Mouse (Mus musculus) frontal cortex, postnatal 36 days (tissue): Measurements from ENCODE around the gene Arhgap20.

Experiments
- DNase-seq, 2 experiments: peaks; one replicate each; pipeline ENCODE4 v3.0.0; 2022; ENCODE audit warnings: low spot score in 2 of 2

The Arhgap20 gene

GRCm38 (mm10) chr9:51764921-51765416, at the start of gene Arhgap20:
Gene Arhgap20, plus strand, starts transcription at chr9:51765337.
- peak; percentile 89 to 93 for DNase-seq

- peak in 1 of 2 experiments; percentile 54 for DNase-seq
These were observed 46.3 kb upstream of the Arhgap20 start for GRCm38 (mm10) chr9:51718793-51719192.

GRCm38 (mm10) chr9:51727960-51728359, 37.2 kb upstream of the Arhgap20 start:
- peak in 1 of 2 experiments; percentile 1 for DNase-seq

- peak in 1 of 2 experiments; percentile 7 for DNase-seq
These were observed 29.7 kb upstream of the Arhgap20 start for GRCm38 (mm10) chr9:51735180-51736034.

- peak in 1 of 2 experiments; percentile 10 for DNase-seq
These were observed 28.3 kb upstream of the Arhgap20 start for GRCm38 (mm10) chr9:51736750-51737368.

GRCm38 (mm10) chr9:51738349-51738748, 26.8 kb upstream of the Arhgap20 start:
- no peak for DNase-seq

GRCm38 (mm10) chr9:51739826-51740225, 25.3 kb upstream of the Arhgap20 start:
- no peak for DNase-seq

GRCm38 (mm10) chr9:51750144-51750543, 15.0 kb upstream of the Arhgap20 start:
- DNase-seq = no peak

- DNase-seq = no peak
These were observed 4.1 kb upstream of the Arhgap20 start for GRCm38 (mm10) chr9:51761003-51761402.

GRCm38 (mm10) chr9:51764041-51764875, 879 bp upstream of the Arhgap20 start:
- peak in 1 of 2 experiments; percentile 54 for DNase-seq

GRCm38 (mm10) chr9:51765417-51766174, 459 bp downstream of the Arhgap20 start:
- DNase-seq = peak; percentile 58 to 64

- peak in 1 of 2 experiments; percentile 49 for DNase-seq
These were observed 1.3 kb downstream of the Arhgap20 start for GRCm38 (mm10) chr9:51766175-51767062.

- no peak for DNase-seq
These were observed 9.1 kb downstream of the Arhgap20 start for GRCm38 (mm10) chr9:51774201-51774600.

GRCm38 (mm10) chr9:51776459-51776858, 11.3 kb downstream of the Arhgap20 start:
- no peak for DNase-seq

- DNase-seq = no peak
These were observed 12.0 kb downstream of the Arhgap20 start for GRCm38 (mm10) chr9:51777180-51777579.

GRCm38 (mm10) chr9:51779232-51779631, 14.1 kb downstream of the Arhgap20 start:
- no peak for DNase-seq

- DNase-seq = no peak
These were observed 16.0 kb downstream of the Arhgap20 start for GRCm38 (mm10) chr9:51781092-51781491.

- no peak for DNase-seq
These were observed 22.2 kb downstream of the Arhgap20 start for GRCm38 (mm10) chr9:51787380-51787779.

GRCm38 (mm10) chr9:51788466-51788865, 23.3 kb downstream of the Arhgap20 start:
- no peak for DNase-seq

- DNase-seq = no peak
These were observed 30.1 kb downstream of the Arhgap20 start for GRCm38 (mm10) chr9:51795206-51795605.
